Mouse (Mus musculus): Measurements from ENCODE around the gene Ak7.

The Ak7 gene

GRCm38 (mm10) chr12:105786113-105786512, 80.3 kb downstream of the Ak7 start:
- DNase-seq (ENCODE audit: low spot score in 2 of 2) = no peak

- DNase-seq (ENCODE audit: low spot score in 2 of 2) = no peak
These were observed 81.8 kb downstream of the Ak7 start for GRCm38 (mm10) chr12:105787626-105788025.

- no peak for DNase-seq (ENCODE audit: low spot score in 2 of 2)
These were observed 84.1 kb downstream of the Ak7 start for GRCm38 (mm10) chr12:105789885-105790284.

GRCm38 (mm10) chr12:105794896-105795295, 89.1 kb downstream of the Ak7 start:
- no peak for DNase-seq (ENCODE audit: low spot score in 2 of 2)

- no peak for DNase-seq (ENCODE audit: low spot score in 2 of 2)
These were observed 92.2 kb downstream of the Ak7 start for GRCm38 (mm10) chr12:105798001-105798400.

- no peak for DNase-seq (ENCODE audit: low spot score in 2 of 2)
These were observed 100.0 kb downstream of the Ak7 start for GRCm38 (mm10) chr12:105805790-105806189.

- no peak for DNase-seq (ENCODE audit: low spot score in 2 of 2)
These were observed 100.4 kb downstream of the Ak7 start for GRCm38 (mm10) chr12:105806205-105806604.

GRCm38 (mm10) chr12:105807416-105807815, 101.6 kb downstream of the Ak7 start:
- no peak for DNase-seq (ENCODE audit: low spot score in 2 of 2)

- DNase-seq (ENCODE audit: low spot score in 2 of 2) = no peak
These were observed 103.2 kb downstream of the Ak7 start for GRCm38 (mm10) chr12:105808945-105809344.

GRCm38 (mm10) chr12:105810608-105811007, 104.8 kb downstream of the Ak7 start:
- no peak for DNase-seq (ENCODE audit: low spot score in 2 of 2)

GRCm38 (mm10) chr12:105813957-105814356, 108.2 kb downstream of the Ak7 start:
- no peak for DNase-seq (ENCODE audit: low spot score in 2 of 2)

GRCm38 (mm10) chr12:105823472-105823871, 117.7 kb downstream of the Ak7 start:
- no peak for DNase-seq (ENCODE audit: low spot score in 2 of 2)

- no peak for DNase-seq (ENCODE audit: low spot score in 2 of 2)
These were observed 119.0 kb downstream of the Ak7 start for GRCm38 (mm10) chr12:105824743-105825142.

- DNase-seq (ENCODE audit: low spot score in 2 of 2) = no peak
These were observed 119.5 kb downstream of the Ak7 start for GRCm38 (mm10) chr12:105825266-105825665.
